Mouse (Mus musculus) frontal cortex, postnatal 10 days (tissue): ENCODE measurements at regions not wholly inside any gene's neighbourhood (a gene's known extent, or its start where the extent isn't known, plus 50 kb on each side); places are given as distances from the start of the nearest gene placed in this dataset.

Source experiments
- DNase-seq, 2 experiments: peaks; one replicate each; pipeline ENCODE4 v3.0.0; 2022; ENCODE audit warnings: low spot score in 2 of 2, mixed read lengths in 1 of 2

GRCm38 (mm10) chr2:143133931-143134330 lies 55.7 kb downstream of the Otor start:
- DNase-seq, result no peak

- no peak for DNase-seq
Observed at GRCm38 (mm10) chr2:143149189-143149588, 70.9 kb downstream of the Otor start.

- no peak for DNase-seq
Observed at GRCm38 (mm10) chr2:143164081-143164984, 86.1 kb downstream of the Otor start.

- DNase-seq, result no peak
Observed at GRCm38 (mm10) chr2:143166771-143167170, 88.5 kb downstream of the Otor start.

- DNase-seq, result no peak
Observed at GRCm38 (mm10) chr2:143170648-143171047, 92.4 kb downstream of the Otor start.

GRCm38 (mm10) chr2:143184614-143185013 lies 106.3 kb downstream of the Otor start:
- DNase-seq, result no peak

GRCm38 (mm10) chr2:143192256-143193164 lies 114.2 kb downstream of the Otor start:
- no peak for DNase-seq

GRCm38 (mm10) chr2:143193165-143193551 lies 114.9 kb downstream of the Otor start:
- no peak for DNase-seq

- no peak for DNase-seq
Observed at GRCm38 (mm10) chr2:143199583-143200249, 121.4 kb downstream of the Otor start.

- no peak for DNase-seq
Observed at GRCm38 (mm10) chr2:143206053-143206452, 127.8 kb downstream of the Otor start.

- no peak for DNase-seq
Observed at GRCm38 (mm10) chr2:143207191-143207590, 128.9 kb downstream of the Otor start.

- no peak for DNase-seq
Observed at GRCm38 (mm10) chr2:143217251-143217650, 139.0 kb downstream of the Otor start.

GRCm38 (mm10) chr2:143217760-143218358 lies 139.6 kb downstream of the Otor start:
- peak; percentile 43 to 57 for DNase-seq

GRCm38 (mm10) chr2:143222326-143222725 lies 144.1 kb downstream of the Otor start:
- DNase-seq, result no peak

- no peak for DNase-seq
Observed at GRCm38 (mm10) chr2:143224410-143225130, 146.3 kb downstream of the Otor start.

- no peak for DNase-seq
Observed at GRCm38 (mm10) chr2:143233795-143234194, 155.5 kb downstream of the Otor start.

- no peak for DNase-seq
Observed at GRCm38 (mm10) chr2:143240274-143240673, 162.0 kb downstream of the Otor start.

- no peak for DNase-seq
Observed at GRCm38 (mm10) chr2:143243741-143244140, 165.5 kb downstream of the Otor start.

GRCm38 (mm10) chr2:143246131-143246665 lies 167.9 kb downstream of the Otor start:
- no peak for DNase-seq

GRCm38 (mm10) chr2:143269026-143269425 lies 190.8 kb downstream of the Otor start:
- DNase-seq, result no peak

- no peak for DNase-seq
Observed at GRCm38 (mm10) chr2:143270826-143271225, 192.6 kb downstream of the Otor start.
